Mouse (Mus musculus): ENCODE results near the gene Scn3b. TPM values are rescaled to one million over a fixed set of nuclear protein-coding genes. Genes with fewer than 3 reads are reported as not detected.

Scn3b gene
- 54.7 and 66.4 TPM in 2 replicates for polyA plus RNA-seq (2015; fragmentation: Nextera tagmentation; extraction: Ambion mirVana)

GRCm38 (mm10) chr9:40269103-40269861 lies at the start of gene Scn3b:
Scn3b (plus strand) TSS chr9:40269217.

Other genes with a start within 250 kb of the Scn3b start
- not detected in 2 replicates for gene Olfr981, start 247.8 kb upstream of the Scn3b start, polyA plus RNA-seq (2015; fragmentation: Nextera tagmentation; extraction: Ambion mirVana)
- not detected in 2 replicates for gene Olfr982, start 195.4 kb upstream of the Scn3b start, polyA plus RNA-seq (2015; fragmentation: Nextera tagmentation; extraction: Ambion mirVana)
- gene Olfr983, start 175.6 kb upstream of the Scn3b start, polyA plus RNA-seq (2015; fragmentation: Nextera tagmentation; extraction: Ambion mirVana): not detected in 2 replicates
- not detected in 2 replicates for gene Olfr984, start 155.0 kb upstream of the Scn3b start, polyA plus RNA-seq (2015; fragmentation: Nextera tagmentation; extraction: Ambion mirVana)
- 0.12 TPM in 1 of 2 replicates, not detected in the other for gene Olfr985, start 139.0 kb upstream of the Scn3b start, polyA plus RNA-seq (2015; fragmentation: Nextera tagmentation; extraction: Ambion mirVana)
- not detected in 2 replicates for gene Tmem225, start 121.1 kb upstream of the Scn3b start, polyA plus RNA-seq (2015; fragmentation: Nextera tagmentation; extraction: Ambion mirVana)
- gene Olfr986, start 88.3 kb upstream of the Scn3b start, polyA plus RNA-seq (2015; fragmentation: Nextera tagmentation; extraction: Ambion mirVana): not detected in 2 replicates
- gene Zfp202, start 76.9 kb upstream of the Scn3b start, polyA plus RNA-seq (2015; fragmentation: Nextera tagmentation; extraction: Ambion mirVana): 2.8 and 3.5 TPM in 2 replicates